Comparison of ENCODE assay signal across 26 mouse cellular contexts in the genomic region with DNA sequence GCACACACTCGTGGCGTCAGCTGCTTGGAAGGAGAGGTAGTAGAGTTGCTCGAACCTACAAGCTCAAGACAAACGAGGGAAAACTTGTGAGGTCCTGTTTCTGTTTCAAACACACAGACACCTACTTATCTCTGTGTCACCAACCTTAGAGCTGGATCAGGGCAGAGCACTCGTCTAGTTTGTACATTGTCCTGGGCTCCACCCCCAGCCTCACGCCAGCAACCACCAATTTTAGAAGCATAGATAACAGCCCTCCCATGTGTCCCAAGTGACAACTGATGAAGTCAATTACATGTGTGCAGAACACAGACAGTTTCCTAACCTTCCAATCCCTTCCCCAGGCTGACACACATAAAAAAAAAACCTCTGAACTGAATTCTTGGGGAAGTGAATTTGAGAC. TPM values are rescaled to one million over a fixed set of nuclear protein-coding genes. Genes with fewer than 3 reads are reported as not detected.
DNase-seq lines count a peak whose midpoint lies in the region; ATAC-seq and TF ChIP-seq lines count a peak whose summit lies in the region.
"Had no signal": no experiment of that assay in that cellular context is flagged by ENCODE, and none has a peak within 500 bp of the region (broad histone marks: within the 10 kb centered on the region; RNA-seq: fewer than 3 reads in every experiment).

No protein-coding gene starts in this region.

- peak; percentile 64; the same call in 1 of the 2 replicates for TF ChIP-seq EP300 in heart, postnatal 0 days (IDR thresholded peaks at IDR 0.05; ENCODE audit: low read depth)

- H3K27ac ChIP-seq in heart, embryonic 12.5 days (ENCODE audit: poor library complexity, severe bottlenecking), result peak overlapping the region; percentile 83
- peak overlapping the region; percentile 77 for H3K27ac ChIP-seq in heart, postnatal 0 days (ENCODE audit: low read depth)
- no peak overlapping the region for H3K27ac ChIP-seq in hindbrain, postnatal 0 days
- H3K27ac ChIP-seq: hindbrain, embryonic 12.5 days; left cerebral cortex, adult 2 months had no signal

- intact Hi-C loops in heart, postnatal 25 days (cut with DNase I), result no loop called here

- no peaks in the 10 kb centered on the region for H3K36me3 ChIP-seq in heart, embryonic 12.5 days
- no peaks in the 10 kb centered on the region for H3K36me3 ChIP-seq in heart, postnatal 0 days (replicated peaks; ENCODE audit: control insufficient read depth, insufficient read depth, low read length)
- no peaks in the 10 kb centered on the region for H3K36me3 ChIP-seq in hindbrain, postnatal 0 days (ENCODE audit: insufficient read depth, low read length)
- H3K36me3 ChIP-seq: embryonic facial prominence, embryonic 12.5 days; G1E; hindbrain, embryonic 12.5 days; limb, embryonic 13.5 days had no signal

- H3K4me1 ChIP-seq in heart, embryonic 12.5 days (replicated peaks), result peaks cover 53% of the 10 kb centered on the region
- peaks cover 19% of the 10 kb centered on the region for H3K4me1 ChIP-seq in heart, postnatal 0 days (ENCODE audit: control insufficient read depth, insufficient read depth)
- no peaks in the 10 kb centered on the region for H3K4me1 ChIP-seq in hindbrain, postnatal 0 days (ENCODE audit: insufficient read depth, low read length)

- no peaks in the 10 kb centered on the region for H3K27me3 ChIP-seq in heart, embryonic 12.5 days (replicated peaks)
- H3K27me3 ChIP-seq in heart, postnatal 0 days (ENCODE audit: control insufficient read depth, insufficient read depth, low read length), result 0 out of 2 replicates have a peak, but pooled peaks cover 4% of the 10 kb centered on the region
- H3K27me3 ChIP-seq in hindbrain, postnatal 0 days (ENCODE audit: insufficient read depth, low read length), result no peaks in the 10 kb centered on the region
- H3K27me3 ChIP-seq: embryonic facial prominence, embryonic 12.5 days; hindbrain, embryonic 12.5 days; limb, embryonic 13.5 days had no signal

- H3K9me3 ChIP-seq in heart, embryonic 12.5 days (replicated peaks), result 0 out of 2 replicates have a peak, but pooled peaks cover 5% of the 10 kb centered on the region
- no peaks in the 10 kb centered on the region for H3K9me3 ChIP-seq in heart, postnatal 0 days (replicated peaks; ENCODE audit: control insufficient read depth, low read length)
- H3K9me3 ChIP-seq in hindbrain, postnatal 0 days (ENCODE audit: low read length), result no peaks in the 10 kb centered on the region
- H3K9me3 ChIP-seq: embryonic facial prominence, embryonic 12.5 days; hindbrain, embryonic 12.5 days had no signal

- TF ChIP-seq CTCF in heart, postnatal 0 days (IDR thresholded peaks at IDR 0.05; ENCODE audit: low read depth), result no peak
- no peak for TF ChIP-seq CTCF in hindbrain, postnatal 0 days (IDR thresholded peaks at IDR 0.05; ENCODE audit: low read depth)

- WGBS in heart, embryonic 12.5 days, result 15% methylated on average over 6 of the region's 6 CpGs
- WGBS in heart, postnatal 0 days, result 14% methylated on average over 6 of the region's 6 CpGs
- WGBS in hindbrain, postnatal 0 days, result 62% methylated on average over 6 of the region's 6 CpGs

- DNase-seq in heart, adult 11 months, result peak; percentile 95
- DNase-seq in heart, postnatal 25 days (ENCODE audit: low spot score), result no peak
- peak; percentile 33 for DNase-seq in heart, adult 8-10 months (ENCODE audit: low spot score)
- DNase-seq in heart, postnatal 0 days (ENCODE audit: low spot score), result peak; percentile 78
- no peak for DNase-seq in urinary bladder, adult 18-20 months (ENCODE audit: low spot score in 2 of 2)
- no peak for DNase-seq in hindbrain, postnatal 0 days (ENCODE audit: low spot score)
- DNase-seq: kidney, adult 9 months; thymus, postnatal 36 days had no signal

- H3K4me3 ChIP-seq in heart, embryonic 12.5 days, result peak overlapping the region; percentile 14
- 0 out of 2 replicates have a peak overlapping the region, but pooled peaks have one; percentile 4 for H3K4me3 ChIP-seq in heart, postnatal 0 days (ENCODE audit: low read depth, low read length)
- no peak overlapping the region for H3K4me3 ChIP-seq in hindbrain, postnatal 0 days (ENCODE audit: low read length)
- H3K4me3 ChIP-seq: embryonic facial prominence, embryonic 12.5 days; erythroblast, embryonic 14.5 days; hindbrain, embryonic 12.5 days; left cerebral cortex, adult 2 months; limb, embryonic 13.5 days had no signal

- peak; percentile 77; the same call in 1 of the 2 replicates for ATAC-seq in heart, embryonic 12.5 days (ENCODE audit: insufficient number of reproducible peaks, low FRiP score)
- ATAC-seq in heart, postnatal 0 days (ENCODE audit: insufficient read depth, low read depth), result peak; percentile 94
- no peak for ATAC-seq in erythroblast, adult 5-6 weeks (replicated peaks; ENCODE audit: low FRiP score, poor library complexity, severe bottlenecking)
- no peak for ATAC-seq in hindbrain, postnatal 0 days
- ATAC-seq: forebrain, embryonic 16.5 days; lung, postnatal 0 days had no signal

- H3K9ac ChIP-seq in heart, embryonic 12.5 days, result no peak overlapping the region
- H3K9ac ChIP-seq in heart, postnatal 0 days (replicated peaks; ENCODE audit: low read depth, low read length), result no peak overlapping the region
- no peak overlapping the region for H3K9ac ChIP-seq in hindbrain, postnatal 0 days (replicated peaks; ENCODE audit: low read length)
- H3K9ac ChIP-seq: embryonic facial prominence, embryonic 12.5 days; hindbrain, embryonic 12.5 days; limb, embryonic 13.5 days had no signal

- H3K4me2 ChIP-seq in heart, embryonic 12.5 days, result peak overlapping the region; percentile 55
- peak overlapping the region; percentile 28 for H3K4me2 ChIP-seq in heart, postnatal 0 days (ENCODE audit: low read depth, low read length)
- no peak overlapping the region for H3K4me2 ChIP-seq in hindbrain, postnatal 0 days (ENCODE audit: low read depth, low read length)
- H3K4me2 ChIP-seq: embryonic facial prominence, embryonic 12.5 days; hindbrain, embryonic 12.5 days; limb, embryonic 13.5 days; liver, embryonic 11.5 days had no signal

RNA-seq across cellular contexts. Expression of gene Fbln1, which starts 27.6 kb away (rescaled TPM):
- 10 to 100 TPM; 94.1 to 94.2 TPM for total RNA-seq in heart, postnatal 25 days (2021)
- total RNA-seq in heart, adult 8-10 months (2022), result 10 to 100 TPM; 52.9 to 86.6 (median 70.1) TPM
- 142 and 145 TPM in 2 replicates for polyA plus RNA-seq in heart, embryonic 12.5 days (2016; fragmentation: Nextera tagmentation; extraction: Ambion mirVana)
- total RNA-seq in heart, postnatal 0 days (2014; rRNA removed; ENCODE audit: low replicate concordance), result 81.1 and 85.9 TPM in 2 replicates
- polyA plus RNA-seq in heart, postnatal 0 days (2015; fragmentation: Nextera tagmentation; extraction: Ambion mirVana), result 52.9 and 62.6 TPM in 2 replicates
- total RNA-seq in erythroblast, adult 5-6 weeks (2015; ENCODE audit: low replicate concordance), result not detected in 2 replicates
- total RNA-seq in erythroblast, adult 5-6 weeks (2017; ENCODE audit: low replicate concordance), result not detected in 2 replicates
- 68.4 and 73.9 TPM in 2 replicates for total RNA-seq in hindbrain, postnatal 0 days (2014; rRNA removed)
- 48.3 and 52.1 TPM in 2 replicates for polyA plus RNA-seq in hindbrain, postnatal 0 days (2015; fragmentation: Nextera tagmentation; extraction: Ambion mirVana)
- total RNA-seq: monocyte, adult 5-6 weeks had no signal
- polyA plus RNA-seq: erythroblast, embryonic 14.5 days; G1E had no signal

RNA-seq across cellular contexts. Expression of gene Ribc2, which starts 46.3 kb away (rescaled TPM):
- total RNA-seq in heart, postnatal 25 days (2021), result not detected
- total RNA-seq in heart, adult 8-10 months (2022), result not detected
- 0.13 TPM in 1 of 2 replicates, not detected in the other for polyA plus RNA-seq in heart, embryonic 12.5 days (2016; fragmentation: Nextera tagmentation; extraction: Ambion mirVana)
- total RNA-seq in heart, postnatal 0 days (2014; rRNA removed; ENCODE audit: low replicate concordance), result not detected in 2 replicates
- polyA plus RNA-seq in heart, postnatal 0 days (2015; fragmentation: Nextera tagmentation; extraction: Ambion mirVana), result 0.11 and 0.14 TPM in 2 replicates
- not detected in 2 replicates for total RNA-seq in erythroblast, adult 5-6 weeks (2015; ENCODE audit: low replicate concordance)
- not detected in 2 replicates for total RNA-seq in erythroblast, adult 5-6 weeks (2017; ENCODE audit: low replicate concordance)
- total RNA-seq in hindbrain, postnatal 0 days (2014; rRNA removed), result 0.90 and 0.94 TPM in 2 replicates
- 0.73 and 0.95 TPM in 2 replicates for polyA plus RNA-seq in hindbrain, postnatal 0 days (2015; fragmentation: Nextera tagmentation; extraction: Ambion mirVana)
- total RNA-seq: adrenal gland, postnatal 10 days; G1E; gastrocnemius, adult 8-10 months; left cerebral cortex, postnatal 25 days; monocyte, adult 5-6 weeks had no signal
- polyA plus RNA-seq: erythroblast, embryonic 14.5 days; G1E; large intestine, adult 2 months; liver, embryonic 16.5 days had no signal

RNA-seq across cellular contexts. Expression of gene Smc1b, which starts 46.4 kb away (rescaled TPM):
- total RNA-seq in heart, postnatal 25 days (2021), result not detected
- total RNA-seq in heart, adult 8-10 months (2022), result not detected
- 0.09 and 0.13 TPM in 2 replicates for polyA plus RNA-seq in heart, embryonic 12.5 days (2016; fragmentation: Nextera tagmentation; extraction: Ambion mirVana)
- total RNA-seq in heart, postnatal 0 days (2014; rRNA removed; ENCODE audit: low replicate concordance), result not detected in 2 replicates
- 0.04 and 0.15 TPM in 2 replicates for polyA plus RNA-seq in heart, postnatal 0 days (2015; fragmentation: Nextera tagmentation; extraction: Ambion mirVana)
- total RNA-seq in erythroblast, adult 5-6 weeks (2015; ENCODE audit: low replicate concordance), result not detected in 2 replicates
- total RNA-seq in erythroblast, adult 5-6 weeks (2017; ENCODE audit: low replicate concordance), result not detected in 2 replicates
- total RNA-seq in hindbrain, postnatal 0 days (2014; rRNA removed), result 0.04 and 5.2 TPM in 2 replicates
- polyA plus RNA-seq in hindbrain, postnatal 0 days (2015; fragmentation: Nextera tagmentation; extraction: Ambion mirVana), result 0.24 and 0.30 TPM in 2 replicates
- total RNA-seq: gastrocnemius, adult 8-10 months; left cerebral cortex, adult 2 months; left cerebral cortex, postnatal 25 days; monocyte, adult 5-6 weeks had no signal
- polyA plus RNA-seq: erythroblast, embryonic 14.5 days; G1E; gonadal fat pad, adult 2 months; lung, postnatal 0 days had no signal

Comparison
In these comparisons a context has a peak if more than half of its experiments do, and no peak if none do; other contexts are left out.
1. DNase-seq: peak in heart, adult 11 months (single experiment), heart, adult 8-10 months (single experiment) and heart, postnatal 0 days (single experiment); none in heart, postnatal 25 days (single experiment), urinary bladder, adult 18-20 months (0 of 2) and hindbrain, postnatal 0 days (single experiment).
2. ATAC-seq: peak in heart, embryonic 12.5 days (single experiment) and heart, postnatal 0 days (single experiment); none in erythroblast, adult 5-6 weeks (single experiment) and hindbrain, postnatal 0 days (single experiment).
3. RNA of gene Fbln1, which starts 27.6 kb away (total RNA-seq): 94.1 to 94.2 TPM in heart, postnatal 25 days, 81.1 to 85.9 TPM in heart, postnatal 0 days, 52.9 to 86.6 TPM in heart, adult 8-10 months and 68.4 to 73.9 TPM in hindbrain, postnatal 0 days; not detected in erythroblast, adult 5-6 weeks; every median in the first group is over 10 times any median in the second.